ENCODE assay signal across 8 mouse cellular contexts in genomic region chr12:99627201-99627897, GRCm38 (mm10).
A peak's percentile ranks its signal among the peaks of the same experiment; 100 is the strongest.
DNase-seq lines count a peak whose midpoint lies in the region; ATAC-seq and TF ChIP-seq lines count a peak whose summit lies in the region.

No protein-coding gene starts in this region.

- DNase-seq in thymus, postnatal 0 days (ENCODE audit: low spot score) = peak; percentile 11
- no peak for DNase-seq in thymus, postnatal 36 days
- DNase-seq in cerebellum, postnatal 25 days = peak; percentile 27 to 29
- DNase-seq in gastrocnemius, postnatal 10 days = no peak

- H3K9ac ChIP-seq in heart, embryonic 12.5 days = peak overlapping the region; percentile 71
- peak overlapping the region; percentile 62 for H3K9ac ChIP-seq in kidney, embryonic 16.5 days (replicated peaks; ENCODE audit: low read length)
- no peak overlapping the region for H3K9ac ChIP-seq in liver, embryonic 16.5 days (ENCODE audit: low read depth, low read length)

- no peaks in the 10 kb centered on the region for H3K36me3 ChIP-seq in heart, embryonic 12.5 days
- H3K36me3 ChIP-seq in kidney, embryonic 16.5 days (ENCODE audit: insufficient read depth, low read length) = no peaks in the 10 kb centered on the region
- no peaks in the 10 kb centered on the region for H3K36me3 ChIP-seq in liver, embryonic 16.5 days (ENCODE audit: control insufficient read depth, insufficient read depth)

- peaks cover 4% of the 10 kb centered on the region for H3K4me1 ChIP-seq in heart, embryonic 12.5 days (replicated peaks)
- peaks cover 6% of the 10 kb centered on the region; the same call in 1 of the 2 replicates for H3K4me1 ChIP-seq in kidney, embryonic 16.5 days (ENCODE audit: insufficient read depth, low read length)
- H3K4me1 ChIP-seq in liver, embryonic 16.5 days (ENCODE audit: control insufficient read depth, low read depth, low read length) = no peaks in the 10 kb centered on the region; the same call in 1 of the 2 replicates
- 0 out of 2 replicates have a peak, but pooled peaks cover 3% of the 10 kb centered on the region for H3K4me1 ChIP-seq in olfactory bulb, adult 2 months (ENCODE audit: control insufficient read depth, insufficient read depth, low read length)

- H3K27me3 ChIP-seq in heart, embryonic 12.5 days (replicated peaks) = no peaks in the 10 kb centered on the region
- H3K27me3 ChIP-seq in kidney, embryonic 16.5 days (ENCODE audit: insufficient read depth, low read length) = no peaks in the 10 kb centered on the region
- H3K27me3 ChIP-seq in liver, embryonic 16.5 days (ENCODE audit: control insufficient read depth, insufficient read depth, low read depth, low read length) = peaks cover 18% of the 10 kb centered on the region

- peak overlapping the region; percentile 82 for H3K4me2 ChIP-seq in heart, embryonic 12.5 days
- H3K4me2 ChIP-seq in kidney, embryonic 16.5 days (replicated peaks; ENCODE audit: low read depth, low read length) = peak overlapping the region; percentile 84
- peak overlapping the region; percentile 70 for H3K4me2 ChIP-seq in liver, embryonic 16.5 days (ENCODE audit: low read depth, low read length)

- peak; percentile 63; the same call in 1 of the 2 replicates for TF ChIP-seq POLR2A in olfactory bulb, adult 2 months (IDR thresholded peaks at IDR 0.05; ENCODE audit: insufficient read depth, low read depth, low read length)

- H3K4me3 ChIP-seq in heart, embryonic 12.5 days = peak overlapping the region; percentile 74
- H3K4me3 ChIP-seq in kidney, embryonic 16.5 days (ENCODE audit: low read length) = peak overlapping the region; percentile 72
- H3K4me3 ChIP-seq in liver, embryonic 16.5 days (ENCODE audit: low read depth, low read length) = peak overlapping the region; percentile 64
- peak overlapping the region; percentile 87 for H3K4me3 ChIP-seq in olfactory bulb, adult 2 months (ENCODE audit: insufficient read depth, low read depth, low read length)

- ATAC-seq in heart, embryonic 12.5 days (ENCODE audit: insufficient number of reproducible peaks, low FRiP score) = no peak
- no peak for ATAC-seq in kidney, embryonic 16.5 days (ENCODE audit: low FRiP score, low TSS enrichment)
- ATAC-seq in liver, embryonic 16.5 days (ENCODE audit: low read depth) = no peak

- TF ChIP-seq CTCF in olfactory bulb, adult 2 months (IDR thresholded peaks at IDR 0.05; ENCODE audit: insufficient read depth, low read depth, low read length) = no peak

- 2% methylated on average over 40 of the region's 40 CpGs for WGBS in heart, embryonic 12.5 days
- 2% methylated on average over 40 of the region's 40 CpGs for WGBS in kidney, embryonic 16.5 days
- 1% methylated on average over 40 of the region's 40 CpGs for WGBS in liver, embryonic 16.5 days (ENCODE audit: insufficient replicate concordance)
- WGBS in olfactory bulb, adult 2 months = under 1% methylated on average over 40 of the region's 40 CpGs

- no peaks in the 10 kb centered on the region for H3K9me3 ChIP-seq in heart, embryonic 12.5 days (replicated peaks)
- H3K9me3 ChIP-seq in kidney, embryonic 16.5 days (ENCODE audit: low read length) = no peaks in the 10 kb centered on the region
- no peaks in the 10 kb centered on the region for H3K9me3 ChIP-seq in liver, embryonic 16.5 days (replicated peaks; ENCODE audit: control insufficient read depth, low read length)

- no peak overlapping the region for H3K27ac ChIP-seq in heart, embryonic 12.5 days (ENCODE audit: poor library complexity, severe bottlenecking)
- no peak overlapping the region for H3K27ac ChIP-seq in kidney, embryonic 16.5 days (ENCODE audit: low read length)
- no peak overlapping the region for H3K27ac ChIP-seq in liver, embryonic 16.5 days (ENCODE audit: low read length)
- H3K27ac ChIP-seq in olfactory bulb, adult 2 months (ENCODE audit: insufficient read depth, low read depth, low read length) = peak overlapping the region; percentile 96

Comparison
In these comparisons a context has a peak if more than half of its experiments do, and no peak if none do; other contexts are left out.
1. DNase-seq: peak in thymus, postnatal 0 days (single experiment) and cerebellum, postnatal 25 days (2 of 2); none in thymus, postnatal 36 days (0 of 2) and gastrocnemius, postnatal 10 days (single experiment).
2. Peak in every context shown above with its lines, with median percentiles within 50 percentile points of each other: H3K4me2 ChIP-seq and H3K4me3 ChIP-seq.